Mouse (Mus musculus): ENCODE results near the gene Hoxc8. TPM values are rescaled to one million over a fixed set of nuclear protein-coding genes. Genes with fewer than 3 reads are reported as not detected.

The Hoxc8 gene
- polyA plus RNA-seq (2017; shearing (Covaris generic)): under 1 TPM in 1 of 2 experiments, not detected in 1; 0.33 TPM

GRCm38 (mm10) chr15:102990461-102991397, at the start of gene Hoxc8:
TSS of gene Hoxc8 (plus strand) at chr15:102990607.

GRCm38 (mm10) chr15:102954192-102955006, 36.0 kb upstream of the Hoxc8 start, which contains the start of gene Hoxc11:
TSS of gene Hoxc11 (plus strand) at chr15:102954427.

GRCm38 (mm10) chr15:102966776-102967311, 23.6 kb upstream of the Hoxc8 start, which contains the start of gene Hoxc10:
TSS of gene Hoxc10 (plus strand) at chr15:102966796.

DNA sequence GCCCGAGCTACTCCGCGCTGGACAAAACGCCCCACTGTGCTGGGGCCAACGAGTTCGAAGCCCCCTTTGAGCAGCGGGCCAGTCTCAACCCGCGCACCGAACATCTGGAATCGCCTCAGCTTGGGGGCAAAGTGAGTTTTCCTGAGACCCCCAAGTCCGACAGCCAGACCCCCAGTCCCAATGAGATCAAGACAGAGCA, 23.2 kb upstream of the Hoxc8 start, which contains the start of gene Hoxc5:
Hoxc5 (plus strand) TSS at position 132 of the 199 bp plus-strand sequence.

GRCm38 (mm10) chr15:102976171-102976570, 14.2 kb upstream of the Hoxc8 start, which contains the start of gene Hoxc9:
TSS of gene Hoxc9 (plus strand) at chr15:102976439.

DNA sequence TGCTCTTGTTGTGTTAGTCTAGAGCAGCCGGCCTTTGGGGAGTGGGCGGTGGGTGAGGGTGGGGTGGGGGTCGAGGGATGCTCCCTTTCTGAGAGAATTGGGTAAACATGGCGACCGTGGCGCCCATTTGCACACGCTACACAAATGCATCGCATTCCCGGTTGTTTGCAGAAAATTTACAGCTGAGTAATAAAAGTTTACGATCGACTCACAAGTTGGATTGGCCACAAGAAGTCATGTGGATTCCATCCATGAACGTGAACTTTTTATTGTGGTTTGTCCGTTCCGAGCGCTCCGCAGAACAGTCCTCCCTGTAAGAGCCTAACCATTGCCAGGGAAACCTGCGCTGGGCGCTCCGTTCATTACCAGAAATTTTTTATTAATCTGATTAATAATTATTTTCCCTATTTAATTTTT, 7.5 kb downstream of the Hoxc8 start, which contains the start of gene Hoxc6:
Hoxc6 (plus strand) TSS at position 319 of the 417 bp plus-strand sequence.

DNA sequence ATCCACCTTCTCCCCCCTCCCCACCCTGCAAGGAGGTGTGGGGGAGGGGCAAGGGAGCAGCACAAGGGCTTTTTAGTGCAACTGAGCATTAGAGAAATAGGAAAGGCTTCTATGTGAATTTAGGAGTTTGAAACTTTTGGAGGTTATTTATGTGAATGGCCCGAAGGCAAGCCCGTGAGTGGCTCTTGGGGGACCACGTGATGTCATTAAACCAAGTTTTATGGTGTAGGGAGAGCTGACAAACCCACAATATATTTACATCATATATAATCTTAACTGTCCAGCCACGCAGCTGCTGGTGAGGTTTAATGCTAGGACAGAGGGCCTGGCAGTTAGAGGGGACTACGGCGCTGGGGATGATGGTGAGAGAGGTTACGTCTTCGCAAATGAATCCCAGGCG, 28.2 kb downstream of the Hoxc8 start, which contains the start of gene Hoxc4:
Hoxc4 (plus strand) TSS at position 299 of the 400 bp plus-strand sequence.

Other genes with a start within 250 kb of the Hoxc8 start
- gene Hoxc13, start 69.5 kb upstream of the Hoxc8 start, polyA plus RNA-seq (2017; shearing (Covaris generic)): not detected
- not detected for gene Hoxc12, start 53.9 kb upstream of the Hoxc8 start, polyA plus RNA-seq (2017; shearing (Covaris generic))
- gene Hoxc11, start 36.2 kb upstream of the Hoxc8 start, polyA plus RNA-seq (2017; shearing (Covaris generic)): under 1 TPM in 1 of 2 experiments, not detected in 1; 0.09 TPM
- under 1 TPM in 1 of 2 experiments, not detected in 1; 0.09 TPM for gene Hoxc10, start 23.8 kb upstream of the Hoxc8 start, polyA plus RNA-seq (2017; shearing (Covaris generic))
- not detected for gene Hoxc5, start 23.2 kb upstream of the Hoxc8 start, polyA plus RNA-seq (2017; shearing (Covaris generic))
- gene Hoxc9, start 14.2 kb upstream of the Hoxc8 start, polyA plus RNA-seq (2017; shearing (Covaris generic)): under 1 TPM; 0.07 to 0.16 TPM
- gene Hoxc6, start 7.7 kb downstream of the Hoxc8 start, polyA plus RNA-seq (2017; shearing (Covaris generic)): under 1 TPM in 1 of 2 experiments, not detected in 1; 0.11 TPM
- not detected for gene Hoxc4, start 28.3 kb downstream of the Hoxc8 start, polyA plus RNA-seq (2017; shearing (Covaris generic))
- 1 to 10 TPM; 6.4 to 7.3 TPM for gene Smug1, start 176.5 kb downstream of the Hoxc8 start, polyA plus RNA-seq (2017; shearing (Covaris generic))
- gene Cbx5, start 249.2 kb downstream of the Hoxc8 start, polyA plus RNA-seq (2017; shearing (Covaris generic)): 10 to 100 TPM in 1 of 2 experiments, 1 to 10 TPM in 1; 8.8 to 11.4 TPM
- gene Hnrnpa1, start 249.8 kb downstream of the Hoxc8 start, polyA plus RNA-seq (2017; shearing (Covaris generic)): 100 to 1,000 TPM; 125 to 170 TPM